Mouse (Mus musculus) olfactory bulb, adult 2 months (tissue): Measurements from ENCODE around the gene Asic2. TPM values are rescaled to one million over a fixed set of nuclear protein-coding genes. Genes with fewer than 3 reads are reported as not detected.

ENCODE experiments used
- H3K27ac ChIP-seq: fragments of 200-500 bp; 2 replicates; pipeline ENCODE4 v1.5.1; 2012; ENCODE audit warnings: low read depth, low read length; ENCODE audit not compliant: insufficient read depth
- H3K4me1 ChIP-seq: fragments of 200-500 bp; 2 replicates; pipeline ENCODE4 v1.6.1; 2012; ENCODE audit warnings: low read length; ENCODE audit not compliant: control insufficient read depth, insufficient read depth
- H3K4me3 ChIP-seq: fragments of 200-500 bp; 2 replicates; pipeline ENCODE4 v1.5.1; 2012; ENCODE audit warnings: mild to moderate bottlenecking, low read depth, low read length, moderate library complexity; ENCODE audit not compliant: insufficient read depth
- CTCF ChIP-seq: fragments of 200-500 bp; IDR thresholded peaks from 2 replicates; pipeline ENCODE4 v1.5.1; 2012; ENCODE audit warnings: low read depth, mild to moderate bottlenecking, low read length, moderate library complexity; ENCODE audit not compliant: insufficient read depth
- POLR2A ChIP-seq: fragments of 200-500 bp; IDR thresholded peaks from 2 replicates; pipeline ENCODE4 v1.6.1; 2012; ENCODE audit warnings: mild to moderate bottlenecking, low read depth, low read length, moderate library complexity; ENCODE audit not compliant: insufficient read depth
- WGBS: fragments of 180-500 bp; shearing (Covaris S2); methylation state at CpG from one replicate; pipeline ENCODE4 v1.1.7; 2018; 5-methylcytosine and 5-hydroxymethylcytosine counted together
- polyA plus RNA-seq: library from polyadenylated mRNA; stranded (reverse); fragments of >200 nt; gene quantifications from 2 replicates; pipeline ENCODE4 v1.2.4, GENCODE M21; 2012; ENCODE audit warnings: low replicate concordance; ENCODE audit not compliant: missing spikeins, insufficient read depth, insufficient read length

Asic2 gene
- polyA plus RNA-seq, 1 experiment: not detected

DNA sequence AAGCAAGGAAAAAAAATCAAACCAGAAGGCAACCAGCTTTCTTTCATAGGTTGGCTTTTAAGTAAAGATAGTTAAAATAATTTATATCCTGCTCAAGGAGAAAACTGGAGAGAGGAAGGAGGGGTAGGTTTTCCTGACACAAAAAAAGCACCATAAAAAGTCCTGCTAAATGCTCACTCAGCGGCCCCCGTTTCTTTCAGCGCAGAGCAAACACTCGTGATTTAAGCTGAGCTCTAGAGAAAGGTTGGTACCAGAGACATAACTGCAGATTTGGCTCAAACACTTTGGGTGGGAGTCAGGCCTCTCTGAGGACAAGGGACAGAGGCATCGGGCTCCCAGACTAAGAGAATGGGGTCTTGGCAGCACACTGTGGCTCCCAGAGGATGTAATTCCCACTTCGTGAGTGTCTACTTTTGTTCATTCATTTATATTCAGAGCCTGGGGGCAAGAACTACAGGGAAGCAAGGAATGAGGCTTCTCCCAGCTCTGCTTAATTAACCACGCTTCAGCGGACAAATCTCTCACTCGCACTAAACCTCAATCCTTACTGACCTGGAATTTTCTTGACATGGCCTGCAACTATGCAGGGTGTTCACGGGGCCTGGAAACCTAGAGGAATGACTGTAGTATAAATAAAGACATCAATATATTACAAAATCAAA, 965.4 kb downstream of the Asic2 start:
- WGBS: 53% methylated on average over 10 of the region's 10 CpGs
- TF ChIP-seq POLR2A: no peak
- H3K4me3 ChIP-seq: no peak overlapping the region
- no peak overlapping the region for H3K27ac ChIP-seq
- peaks cover 4% of the 10 kb centered on the region; the same call in 1 of the 2 replicates for H3K4me1 ChIP-seq

DNA sequence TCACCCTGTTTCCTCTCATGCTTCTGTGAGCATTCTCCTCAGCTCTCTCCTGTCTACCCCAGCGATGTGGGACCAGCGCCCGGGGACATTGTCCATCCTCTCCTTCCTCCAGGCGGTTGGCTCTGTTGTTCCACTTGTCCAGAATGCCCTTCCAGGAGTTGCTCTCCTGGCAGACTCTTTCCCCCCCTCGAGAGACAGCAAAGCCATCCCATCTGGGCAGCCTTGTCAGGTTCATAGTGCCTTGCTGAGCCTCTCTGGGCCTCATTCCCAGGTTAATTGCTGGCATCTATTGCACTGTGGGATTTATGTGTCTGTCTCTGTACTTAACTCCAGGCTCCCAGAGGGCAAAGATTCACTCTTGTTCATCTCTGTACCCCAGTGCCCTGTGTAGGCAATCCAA, 972.6 kb downstream of the Asic2 start:
- no peak overlapping the region for H3K4me3 ChIP-seq
- TF ChIP-seq POLR2A (no peak), CTCF (no peak)
- H3K4me1 ChIP-seq: no peaks in the 10 kb centered on the region
- WGBS: 87% methylated on average over 5 of the region's 5 CpGs
- no peak overlapping the region for H3K27ac ChIP-seq

DNA sequence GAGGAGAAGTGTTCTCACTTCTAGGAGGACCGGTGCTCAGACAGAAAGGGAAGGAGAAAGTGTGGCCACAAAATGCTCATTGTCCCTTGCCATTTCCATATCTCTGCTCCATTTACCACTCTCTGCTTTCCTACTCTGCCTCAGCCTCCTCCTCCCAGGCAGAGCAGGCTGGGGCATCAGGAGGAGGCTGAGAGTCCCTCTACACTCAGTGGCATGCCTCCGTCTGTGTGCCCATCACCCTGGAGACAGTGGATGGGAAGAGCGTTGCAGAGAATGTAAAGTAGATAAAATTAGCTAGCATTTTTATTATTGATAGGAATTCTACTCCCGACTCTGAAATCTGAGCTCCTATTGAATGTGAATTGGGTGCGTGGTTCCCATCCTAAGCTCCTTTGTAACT, 984.7 kb downstream of the Asic2 start:
- WGBS: 67% methylated on average over 5 of the region's 5 CpGs
- no peak for TF ChIP-seq POLR2A
- TF ChIP-seq CTCF: no peak
- H3K27ac ChIP-seq: no peak overlapping the region

DNA sequence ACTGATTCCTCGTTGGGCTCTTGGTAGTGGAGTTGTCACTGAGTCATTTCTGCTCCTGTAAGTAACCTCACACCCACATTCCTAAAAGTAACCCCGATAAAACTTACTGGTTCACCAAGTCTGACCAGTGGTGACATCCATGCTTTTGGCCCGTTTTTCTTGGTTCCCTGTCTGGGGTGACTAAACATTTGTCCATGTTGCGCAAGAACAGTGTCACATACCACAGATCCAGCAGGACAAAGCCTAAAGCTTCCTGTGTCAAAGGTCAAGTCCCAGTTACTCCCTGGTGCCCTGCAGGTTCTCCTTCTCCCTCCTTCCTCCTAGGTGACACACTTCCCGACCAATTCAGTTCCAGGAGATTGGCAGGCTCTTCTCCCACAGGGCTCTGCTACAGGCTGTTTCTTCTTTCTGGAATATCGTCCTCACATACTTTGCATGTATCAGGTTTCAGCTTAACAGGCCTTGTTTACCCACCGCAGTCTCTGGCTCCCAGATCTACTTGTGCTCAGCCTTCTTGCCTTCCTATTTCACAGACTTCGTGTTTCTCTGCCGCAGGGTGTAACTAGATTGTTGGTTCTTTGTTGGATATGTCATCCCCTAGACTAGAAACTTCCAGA, 991.9 kb downstream of the Asic2 start:
- no peak overlapping the region for H3K27ac ChIP-seq
- peaks cover 9% of the 10 kb centered on the region for H3K4me1 ChIP-seq
- TF ChIP-seq CTCF (no peak), POLR2A (no peak)
- no peak overlapping the region for H3K4me3 ChIP-seq
- 77% methylated on average over 9 of the region's 9 CpGs for WGBS

More for the DNA sequence above, 984.7 kb downstream of the Asic2 start:
- no peak overlapping the region for H3K4me3 ChIP-seq
- peaks cover 5% of the 10 kb centered on the region for H3K4me1 ChIP-seq

GRCm38 (mm10) chr11:80974616-80975015, 993.6 kb downstream of the Asic2 start:
- WGBS: 71% methylated on average over 5 of the region's 5 CpGs
- H3K4me1 ChIP-seq: peaks cover 9% of the 10 kb centered on the region
- H3K27ac ChIP-seq: no peak overlapping the region
- no peak for TF ChIP-seq POLR2A
- no peak overlapping the region for H3K4me3 ChIP-seq

DNA sequence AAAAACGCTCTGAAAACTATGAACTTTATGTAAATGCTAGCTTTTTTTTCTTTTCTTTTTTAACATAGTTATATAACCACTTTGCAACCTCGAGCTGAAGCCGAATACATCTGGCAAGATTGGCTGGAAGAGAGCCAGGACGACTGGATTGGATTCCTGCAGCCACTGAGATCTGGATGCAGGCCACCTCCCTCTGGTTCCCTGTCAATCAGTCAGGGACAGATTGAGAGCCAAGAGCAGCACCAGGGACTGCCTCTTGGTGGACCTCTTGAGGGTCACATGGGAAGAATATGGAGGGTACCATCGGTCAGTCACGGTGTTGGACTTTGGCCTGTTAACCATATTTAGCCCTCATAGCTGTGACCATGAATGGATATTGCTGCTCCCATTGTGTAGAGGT, 994.3 kb downstream of the Asic2 start:
- peaks cover 9% of the 10 kb centered on the region for H3K4me1 ChIP-seq
- no peak overlapping the region for H3K4me3 ChIP-seq
- WGBS: 37% methylated on average over 6 of the region's 6 CpGs
- TF ChIP-seq CTCF: no peak
- no peak overlapping the region for H3K27ac ChIP-seq

- Histone ChIP-seq H3K4me3 (no peak overlapping the region), H3K27ac (peak overlapping the region; percentile 25; the same call in 1 of the 2 replicates), H3K4me1 (peaks cover 9% of the 10 kb centered on the region)
- WGBS: 96% methylated on average over 8 of the region's 8 CpGs
- TF ChIP-seq POLR2A (no peak), CTCF (no peak)
Measured at GRCm38 (mm10) chr11:80973273-80973672, 995.0 kb downstream of the Asic2 start.

- TF ChIP-seq POLR2A (no peak), CTCF (no peak)
- Histone ChIP-seq H3K4me1 (no peaks in the 10 kb centered on the region), H3K27ac (no peak overlapping the region), H3K4me3 (no peak overlapping the region)
- 83% methylated on average over 5 of the region's 5 CpGs for WGBS
Measured at GRCm38 (mm10) chr11:80967544-80967943, 1000.7 kb downstream of the Asic2 start.

DNA sequence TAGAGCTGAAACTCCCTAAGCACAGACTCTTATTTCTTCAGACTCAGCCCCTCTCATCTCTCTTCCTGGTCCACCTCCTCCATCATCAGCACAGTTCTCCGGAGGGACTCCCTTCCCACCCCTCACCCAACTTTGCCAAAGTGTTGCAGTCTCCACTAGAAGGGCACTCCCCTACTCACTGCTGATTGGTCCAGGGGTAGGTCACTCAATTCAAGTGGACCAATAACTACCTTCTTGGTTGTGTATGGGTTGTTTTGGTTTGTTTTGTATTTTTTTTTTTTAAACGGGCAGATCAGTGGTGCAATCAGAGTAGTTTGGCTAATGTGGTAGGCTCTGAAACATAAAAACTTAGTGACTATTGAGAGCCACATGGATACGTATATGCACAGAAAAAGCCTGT, 1002.2 kb downstream of the Asic2 start:
- H3K27ac ChIP-seq: no peak overlapping the region
- 57% methylated on average over 3 of the region's 3 CpGs for WGBS
- no peak overlapping the region for H3K4me3 ChIP-seq
- TF ChIP-seq CTCF: no peak
- TF ChIP-seq POLR2A: no peak
- peaks cover 10% of the 10 kb centered on the region for H3K4me1 ChIP-seq
